In genomic region chr17:24848600-24849031, GRCm38 (mm10) we compare ENCODE assay signal across 8 mouse cellular contexts. TPM values are rescaled to one million over a fixed set of nuclear protein-coding genes. Genes with fewer than 3 reads are reported as not detected.
A peak's percentile ranks its signal among the peaks of the same experiment; 100 is the strongest.
DNase-seq lines count a peak whose midpoint lies in the region; ATAC-seq and TF ChIP-seq lines count a peak whose summit lies in the region.

No protein-coding gene starts in this region.

- intact Hi-C loops in left cerebral cortex, adult 2 months (cut with DNase I): no loop called here
- intact Hi-C loops in left cerebral cortex, postnatal 10 days (cut with DNase I): no loop called here

- peaks cover 27% of the 10 kb centered on the region for H3K4me1 ChIP-seq in forebrain, embryonic 15.5 days
- peaks cover 21% of the 10 kb centered on the region for H3K4me1 ChIP-seq in limb, embryonic 13.5 days

- peaks cover 3% of the 10 kb centered on the region for H3K36me3 ChIP-seq in forebrain, embryonic 15.5 days
- H3K36me3 ChIP-seq in limb, embryonic 13.5 days: peaks cover 7% of the 10 kb centered on the region; the same call in 1 of the 2 replicates

- no peak overlapping the region for H3K27ac ChIP-seq in left cerebral cortex, adult 2 months
- no peak overlapping the region for H3K27ac ChIP-seq in forebrain, embryonic 15.5 days (replicated peaks)
- H3K27ac ChIP-seq in limb, embryonic 13.5 days: no peak overlapping the region

- no peak overlapping the region for H3K9ac ChIP-seq in forebrain, embryonic 15.5 days (replicated peaks)
- no peak overlapping the region for H3K9ac ChIP-seq in limb, embryonic 13.5 days

- peak overlapping the region; percentile 97; the same call in 1 of the 2 replicates for H3K4me2 ChIP-seq in forebrain, embryonic 15.5 days (replicated peaks)
- peak overlapping the region; percentile 96 for H3K4me2 ChIP-seq in limb, embryonic 13.5 days (replicated peaks)

- H3K9me3 ChIP-seq in forebrain, embryonic 15.5 days: no peaks in the 10 kb centered on the region
- no peaks in the 10 kb centered on the region for H3K9me3 ChIP-seq in limb, embryonic 13.5 days

- no peaks in the 10 kb centered on the region for H3K27me3 ChIP-seq in forebrain, embryonic 15.5 days
- H3K27me3 ChIP-seq in limb, embryonic 13.5 days: peaks cover 28% of the 10 kb centered on the region

- no peak for TF ChIP-seq CTCF in left cerebral cortex, adult 2 months (IDR thresholded peaks at IDR 0.05)

- H3K4me3 ChIP-seq in left cerebral cortex, adult 2 months: peak overlapping the region; percentile 76
- H3K4me3 ChIP-seq in forebrain, embryonic 15.5 days: 0 out of 2 replicates have a peak overlapping the region, but pooled peaks have one; percentile 2
- peak overlapping the region; percentile 82 for H3K4me3 ChIP-seq in limb, embryonic 13.5 days

- ATAC-seq in forebrain, embryonic 15.5 days (replicated peaks): no peak
- ATAC-seq in limb, embryonic 13.5 days (ENCODE audit: low FRiP score, low read depth): no peak

- DNase-seq in left cerebral cortex, adult 2 months (ENCODE audit: extremely low spot score in 1 of 2, low spot score in 2 of 2): no peak
- no peak for DNase-seq in left cerebral cortex, postnatal 10 days (ENCODE audit: extremely low spot score in 1 of 2, low spot score in 2 of 2)
- DNase-seq in spleen, postnatal 36 days (ENCODE audit: low spot score in 2 of 2): peak; percentile 29 to 48
- no peak for DNase-seq in right cerebral cortex, postnatal 10 days (ENCODE audit: low spot score in 2 of 2)
- no peak for DNase-seq in cerebellum, adult 8-10 months
- DNase-seq in cerebellum, postnatal 4 days (ENCODE audit: low spot score in 2 of 2): no peak

RNA-seq across cellular contexts. Expression of gene Fahd1, which starts 1.5 kb away (rescaled TPM):
- 10 to 100 TPM; 17.4 to 20.4 TPM for total RNA-seq in left cerebral cortex, adult 2 months (2021)
- 10 to 100 TPM; 14.8 to 16.5 TPM for total RNA-seq in left cerebral cortex, postnatal 10 days (2021)
- 16.0 and 16.8 TPM in 2 replicates for polyA plus RNA-seq in forebrain, embryonic 15.5 days (2015; fragmentation: Nextera tagmentation; extraction: Ambion mirVana)
- 18.4 and 20.4 TPM in 2 replicates for polyA plus RNA-seq in limb, embryonic 13.5 days (2015; fragmentation: Nextera tagmentation; extraction: Ambion mirVana)

RNA-seq across cellular contexts. Expression of gene Hagh, which starts 8.7 kb away (rescaled TPM):
- total RNA-seq in left cerebral cortex, adult 2 months (2021): 100 to 1,000 TPM; 129 to 141 TPM
- total RNA-seq in left cerebral cortex, postnatal 10 days (2021): 100 to 1,000 TPM in 1 of 2 experiments, 10 to 100 TPM in 1; 92.4 to 102 TPM
- polyA plus RNA-seq in forebrain, embryonic 15.5 days (2015; fragmentation: Nextera tagmentation; extraction: Ambion mirVana): 45.1 and 45.7 TPM in 2 replicates
- polyA plus RNA-seq in limb, embryonic 13.5 days (2015; fragmentation: Nextera tagmentation; extraction: Ambion mirVana): 27.6 and 28.0 TPM in 2 replicates

RNA-seq across cellular contexts. Expression of gene Igfals, which starts 17.2 kb away (rescaled TPM):
- not detected for total RNA-seq in left cerebral cortex, adult 2 months (2021)
- total RNA-seq in left cerebral cortex, postnatal 10 days (2021): under 1 TPM; 0.17 to 0.32 TPM
- 0.11 TPM in 1 of 2 replicates, not detected in the other for polyA plus RNA-seq in forebrain, embryonic 15.5 days (2015; fragmentation: Nextera tagmentation; extraction: Ambion mirVana)
- 0.26 and 0.50 TPM in 2 replicates for polyA plus RNA-seq in limb, embryonic 13.5 days (2015; fragmentation: Nextera tagmentation; extraction: Ambion mirVana)

RNA-seq across cellular contexts. Expression of gene Nubp2, which starts 37.5 kb away (rescaled TPM):
- 10 to 100 TPM; 30.7 to 32.4 TPM for total RNA-seq in left cerebral cortex, adult 2 months (2021)
- 10 to 100 TPM; 37.8 to 40.2 TPM for total RNA-seq in left cerebral cortex, postnatal 10 days (2021)
- polyA plus RNA-seq in forebrain, embryonic 15.5 days (2015; fragmentation: Nextera tagmentation; extraction: Ambion mirVana): 73.2 and 74.2 TPM in 2 replicates
- polyA plus RNA-seq in limb, embryonic 13.5 days (2015; fragmentation: Nextera tagmentation; extraction: Ambion mirVana): 49.6 and 49.8 TPM in 2 replicates

RNA-seq across cellular contexts. Expression of gene Spsb3, which starts 37.8 kb away (rescaled TPM):
- total RNA-seq in left cerebral cortex, adult 2 months (2021): 10 to 100 TPM; 58.6 to 63.3 TPM
- total RNA-seq in left cerebral cortex, postnatal 10 days (2021): 10 to 100 TPM; 48.0 to 48.3 TPM
- 81.5 and 82.5 TPM in 2 replicates for polyA plus RNA-seq in forebrain, embryonic 15.5 days (2015; fragmentation: Nextera tagmentation; extraction: Ambion mirVana)
- polyA plus RNA-seq in limb, embryonic 13.5 days (2015; fragmentation: Nextera tagmentation; extraction: Ambion mirVana): 38.5 and 40.0 TPM in 2 replicates

Comparison
In these comparisons a context has a peak if more than half of its experiments do, and no peak if none do; other contexts are left out.
1. DNase-seq: peak in spleen, postnatal 36 days (2 of 2); none in left cerebral cortex, adult 2 months (0 of 2), left cerebral cortex, postnatal 10 days (0 of 2), right cerebral cortex, postnatal 10 days (0 of 2), cerebellum, adult 8-10 months (single experiment) and cerebellum, postnatal 4 days (0 of 2).
2. H3K4me3 ChIP-seq: peak in every context shown above with its lines; median percentile 82 in limb, embryonic 13.5 days; 76 in left cerebral cortex, adult 2 months; 2 in forebrain, embryonic 15.5 days.